Mouse (Mus musculus) cortical plate, adult 2 months (tissue): ENCODE measurements around the gene Ubr7.

Experiments used
- CTCF ChIP-seq: fragments of 200-500 bp; IDR thresholded peaks from 2 replicates; pipeline ENCODE4 v1.5.1; 2011; ENCODE audit warnings: mild to moderate bottlenecking, control low read depth, low read length; ENCODE audit not compliant: insufficient read depth; ENCODE audit errors: extremely low read depth
- POLR2A ChIP-seq: fragments of 200-500 bp; IDR thresholded peaks from 2 replicates; pipeline ENCODE4 v1.6.1; 2011; ENCODE audit warnings: mild to moderate bottlenecking, low read length, control low read depth; ENCODE audit not compliant: insufficient read depth; ENCODE audit errors: extremely low read depth

DNA sequence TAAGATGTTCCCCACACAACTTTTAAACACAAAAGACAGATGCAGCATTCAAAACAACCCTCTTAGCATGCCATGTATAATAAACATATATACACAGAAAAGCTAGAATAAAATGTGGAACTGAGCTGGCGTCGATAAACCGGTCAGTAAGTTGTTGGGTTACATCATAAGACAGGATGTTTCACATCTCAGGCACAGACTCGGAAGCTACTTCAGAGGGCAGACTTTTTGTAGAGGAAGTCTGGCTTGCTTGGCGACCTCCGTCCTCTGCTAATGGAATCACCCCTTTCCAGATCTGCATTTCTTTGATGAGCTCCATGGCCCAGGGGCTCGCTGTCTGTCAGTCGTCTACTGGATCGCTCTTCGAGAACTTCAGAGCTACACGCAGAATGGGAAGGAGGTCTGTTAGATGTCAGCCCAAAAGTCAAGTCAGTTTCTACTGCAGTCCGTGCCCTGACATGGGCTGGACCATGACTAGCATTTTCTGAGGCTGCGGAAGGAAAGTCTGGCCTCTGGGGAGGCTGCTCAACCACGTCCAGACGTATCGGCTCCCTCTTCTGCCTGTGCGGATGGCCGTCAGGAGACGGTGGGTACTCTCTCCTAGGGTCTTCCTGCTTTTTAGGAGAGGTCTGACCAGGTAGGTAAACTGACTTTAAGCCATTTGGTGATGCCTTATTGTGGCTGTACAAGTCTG lies 27.3 kb downstream of the Ubr7 start:
- no peak for TF ChIP-seq POLR2A
- no peak for TF ChIP-seq CTCF
